Mouse (Mus musculus) adrenal gland, adult 8-10 months (tissue): ENCODE results near the gene Gm7030. TPM values are rescaled to one million over a fixed set of nuclear protein-coding genes. Genes with fewer than 3 reads are reported as not detected.
"Not testable (repeated sequence)": the region's sequence is repeated elsewhere in the genome, so short reads cannot be mapped to it uniquely, and the experiment has no call there.

ENCODE experiments used
- DNase-seq: peaks from one replicate; pipeline ENCODE4 v3.0.0; 2022
- total RNA-seq, 4 experiments: library from RNA; stranded (reverse); gene quantifications; 2 replicates each; pipeline ENCODE4 v1.2.4; 2022

The Gm7030 gene
- total RNA-seq, 4 experiments from 2014 or later, result 0.62 to 0.65 TPM; not detected in 2

GRCm38 (mm10) chr17:36081901-36082300 lies 47.3 kb downstream of the Gm7030 start:
- not testable (repeated sequence) for DNase-seq

GRCm38 (mm10) chr17:36060829-36061228 lies 68.4 kb downstream of the Gm7030 start:
- peak; percentile 74 for DNase-seq

Other genes starting within 250 kb of the Gm7030 start
- 10 to 100 TPM; 40.6 to 57.8 (median 52.0) TPM for gene Dhx16, start 249.6 kb downstream of the Gm7030 start, total RNA-seq
- 10 to 100 TPM; 33.1 to 46.5 (median 40.3) TPM for gene 2310061I04Rik, start 232.0 kb downstream of the Gm7030 start, total RNA-seq
- 10 to 100 TPM; 34.8 to 61.0 (median 44.9) TPM for gene Atat1, start 219.3 kb downstream of the Gm7030 start, total RNA-seq
- gene Mrps18b, start 213.0 kb downstream of the Gm7030 start, total RNA-seq, result 100 to 1,000 TPM in 2 of 4 experiments, 10 to 100 TPM in 2; 81.7 to 102 (median 99.4) TPM
- 100 to 1,000 TPM in 1 of 4 experiments, 10 to 100 TPM in 3; 65.5 to 105 (median 89.6) TPM for gene Ppp1r10, start 213.0 kb downstream of the Gm7030 start, total RNA-seq
- 100 to 1,000 TPM in 1 of 4 experiments, 10 to 100 TPM in 3; 87.1 to 104 (median 93.9) TPM for gene Abcf1, start 159.7 kb downstream of the Gm7030 start, total RNA-seq
- gene Gnl1, start 149.6 kb downstream of the Gm7030 start, total RNA-seq, result 10 to 100 TPM; 52.4 to 65.5 (median 59.7) TPM
- gene Prr3, start 149.2 kb downstream of the Gm7030 start, total RNA-seq, result 10 to 100 TPM; 19.0 to 38.5 (median 27.2) TPM
- 1 to 10 TPM; 6.0 to 9.2 (median 6.9) TPM for gene H2-T24, start 108.9 kb downstream of the Gm7030 start, total RNA-seq
- 100 to 1,000 TPM in 1 of 4 experiments, 10 to 100 TPM in 3; 65.8 to 110 (median 93.4) TPM for gene H2-T23, start 96.6 kb downstream of the Gm7030 start, total RNA-seq
- 10 to 100 TPM; 33.8 to 65.4 (median 46.3) TPM for gene H2-T22, start 86.7 kb downstream of the Gm7030 start, total RNA-seq
- gene Gm6034, start 86.5 kb downstream of the Gm7030 start, total RNA-seq, result under 1 TPM in 2 of 4 experiments, not detected in 2; 0.17 to 0.30 TPM
- gene Gm11127, start 71.1 kb downstream of the Gm7030 start, total RNA-seq, result 1 to 10 TPM; 5.8 to 7.9 (median 6.7) TPM
- 1 to 10 TPM in 1 of 4 experiments, under 1 TPM in 3; 0.23 to 1.1 (median 0.58) TPM for gene Gm19684, start 7.7 kb downstream of the Gm7030 start, total RNA-seq
- gene Gm8909, start 39.1 kb upstream of the Gm7030 start, total RNA-seq, result 1 to 10 TPM in 1 of 4 experiments, under 1 TPM in 1, not detected in 2; 0.40 to 1.2 TPM
- gene H2-T3, start 60.9 kb upstream of the Gm7030 start, total RNA-seq, result not detected
- gene Rpp21, start 128.6 kb upstream of the Gm7030 start, total RNA-seq, result 10 to 100 TPM; 38.8 to 46.8 (median 43.4) TPM
- gene Trim39, start 142.8 kb upstream of the Gm7030 start, total RNA-seq, result 10 to 100 TPM; 17.9 to 32.7 (median 23.6) TPM
- gene H2-M10.2, start 157.1 kb upstream of the Gm7030 start, total RNA-seq, result not detected
- not detected for gene H2-M10.1, start 196.7 kb upstream of the Gm7030 start, total RNA-seq
- not detected for gene H2-M10.3, start 239.0 kb upstream of the Gm7030 start, total RNA-seq